Mouse (Mus musculus) limb, embryonic 14.5 days (tissue): ENCODE measurements around the gene Tec. TPM values are rescaled to one million over a fixed set of nuclear protein-coding genes. Genes with fewer than 3 reads are reported as not detected.
A peak's percentile ranks its signal among the peaks of the same experiment; 100 is the strongest.

ENCODE experiments used
- ATAC-seq: fragments of 200-750 bp; cut with Nextera tagmentation; 2 replicates; pipeline ENCODE4 v1.8.0; 2017; ENCODE audit warnings: low read depth, moderate number of reproducible peaks, moderate TSS enrichment; ENCODE audit not compliant: low FRiP score
- DNase-seq: peaks from one replicate; pipeline ENCODE4 v3.0.0-alpha.2; 2015; ENCODE audit warnings: low spot score
- H3K27ac ChIP-seq: fragments of 300-500 bp; sonication (generic); replicated peaks from 2 replicates; pipeline ENCODE4 v1.5.1; 2014; ENCODE audit warnings: low read depth, mild to moderate bottlenecking, low read length, moderate library complexity, mixed read lengths
- H3K27me3 ChIP-seq: fragments of 300-500 bp; sonication (generic); 2 replicates; pipeline ENCODE4 v1.6.1; 2014; ENCODE audit warnings: low read length, mixed read lengths; ENCODE audit not compliant: control insufficient read depth, insufficient read depth
- H3K36me3 ChIP-seq: fragments of 300-500 bp; sonication (generic); 2 replicates; pipeline ENCODE4 v1.6.1; 2014; ENCODE audit warnings: mild to moderate bottlenecking, low read length, moderate library complexity, mixed read lengths; ENCODE audit not compliant: control insufficient read depth, insufficient read depth
- H3K4me1 ChIP-seq: fragments of 300-500 bp; sonication (generic); 2 replicates; pipeline ENCODE4 v1.6.1; 2014; ENCODE audit warnings: antibody characterized with exemption, low read length, mixed read lengths; ENCODE audit not compliant: control insufficient read depth, insufficient read depth
- H3K4me2 ChIP-seq: fragments of 300-500 bp; sonication (generic); replicated peaks from 2 replicates; pipeline ENCODE4 v1.6.1; 2014; ENCODE audit warnings: low read depth, mild to moderate bottlenecking, low read length, moderate library complexity; ENCODE audit not compliant: severe bottlenecking
- H3K4me3 ChIP-seq: fragments of 300-500 bp; sonication (generic); replicated peaks from 2 replicates; pipeline ENCODE4 v1.5.1; 2014; ENCODE audit warnings: low read length
- H3K9ac ChIP-seq: fragments of 300-500 bp; sonication (generic); 2 replicates; pipeline ENCODE4 v1.6.1; 2014; ENCODE audit warnings: mild to moderate bottlenecking, low read depth, low read length, moderate library complexity; ENCODE audit not compliant: severe bottlenecking
- H3K9me3 ChIP-seq: fragments of 300-500 bp; sonication (generic); 2 replicates; pipeline ENCODE4 v1.6.1; 2016; ENCODE audit warnings: low read length; ENCODE audit not compliant: control insufficient read depth
- POLR2A ChIP-seq: fragments of 200-500 bp; IDR thresholded peaks from 2 replicates; pipeline ENCODE4 v1.8.0; 2012; ENCODE audit warnings: inconsistent platforms, mild to moderate bottlenecking, moderate library complexity, borderline replicate concordance; ENCODE audit not compliant: insufficient read depth, insufficient read length; ENCODE audit errors: extremely low read depth
- WGBS: fragments of 180-500 bp; shearing (Covaris S2); extraction: QIAGEN DNeasy Blood & Tissue Kit; methylation state at CpG from one replicate; pipeline ENCODE4 v1.1.7; 2014; 5-methylcytosine and 5-hydroxymethylcytosine counted together
- polyA plus RNA-seq, 2 experiments: library from polyadenylated mRNA; depleted of rRNA in 1 of 2; stranded (reverse) in 1 of 2; unstranded in 1 of 2; fragments of >200 nt; fragmentation: Nextera tagmentation in 1 of 2; extraction: Ambion mirVana in 1 of 2; gene quantifications; 2 replicates each; pipeline versions ENCODE4 v1.2.1 to v1.2.3; 2012 to 2014

The Tec gene
- polyA plus RNA-seq, 2 experiments = 5.9 to 7.9 TPM

- H3K9ac ChIP-seq = no peak overlapping the region
- no peak overlapping the region for H3K27ac ChIP-seq
- no peaks in the 10 kb centered on the region for H3K9me3 ChIP-seq
- H3K27me3 ChIP-seq = no peaks in the 10 kb centered on the region
- TF ChIP-seq POLR2A = no peak
- no peaks in the 10 kb centered on the region for H3K4me1 ChIP-seq
- no peak overlapping the region for H3K4me3 ChIP-seq
- H3K36me3 ChIP-seq = no peaks in the 10 kb centered on the region
- DNase-seq = no peak
- 82% methylated on average over 2 of the region's 2 CpGs for WGBS
- ATAC-seq = no peak
- H3K4me2 ChIP-seq = no peak overlapping the region
Observed at GRCm38 (mm10) chr5:72723429-72723828, 144.9 kb downstream of the Tec start.

- Histone ChIP-seq H3K4me2 (no peak overlapping the region), H3K4me1 (no peaks in the 10 kb centered on the region), H3K9ac (no peak overlapping the region), H3K27ac (no peak overlapping the region), H3K9me3 (no peaks in the 10 kb centered on the region), H3K36me3 (no peaks in the 10 kb centered on the region), H3K4me3 (no peak overlapping the region), H3K27me3 (no peaks in the 10 kb centered on the region)
- TF ChIP-seq POLR2A = no peak
- ATAC-seq = no peak
- DNase-seq = no peak
- 43% methylated on average over 7 of the region's 7 CpGs for WGBS
Observed at GRCm38 (mm10) chr5:72720587-72720986, 147.7 kb downstream of the Tec start.

GRCm38 (mm10) chr5:72710572-72711278, 157.6 kb downstream of the Tec start:
- no peak overlapping the region for H3K9ac ChIP-seq
- H3K4me3 ChIP-seq = no peak overlapping the region
- H3K36me3 ChIP-seq = no peaks in the 10 kb centered on the region
- H3K4me1 ChIP-seq = 0 out of 2 replicates have a peak, but pooled peaks cover 7% of the 10 kb centered on the region
- DNase-seq (peak; percentile 71), ATAC-seq (no peak)
- no peaks in the 10 kb centered on the region for H3K9me3 ChIP-seq
- H3K27ac ChIP-seq = no peak overlapping the region
- no peak overlapping the region for H3K4me2 ChIP-seq
- TF ChIP-seq POLR2A = no peak
- H3K27me3 ChIP-seq = no peaks in the 10 kb centered on the region
- 27% methylated on average over 4 of the region's 4 CpGs for WGBS

GRCm38 (mm10) chr5:72709976-72710375, 158.3 kb downstream of the Tec start:
- Histone ChIP-seq H3K27ac (no peak overlapping the region), H3K4me2 (no peak overlapping the region), H3K9ac (no peak overlapping the region), H3K9me3 (no peaks in the 10 kb centered on the region), H3K27me3 (no peaks in the 10 kb centered on the region), H3K4me1 (0 out of 2 replicates have a peak, but pooled peaks cover 7% of the 10 kb centered on the region), H3K36me3 (no peaks in the 10 kb centered on the region), H3K4me3 (no peak overlapping the region)
- TF ChIP-seq POLR2A = no peak
- 94% methylated on average over 9 of the region's 9 CpGs for WGBS
- ATAC-seq = no peak
- no peak for DNase-seq

- Histone ChIP-seq H3K9ac (no peak overlapping the region), H3K4me3 (no peak overlapping the region), H3K4me1 (0 out of 2 replicates have a peak, but pooled peaks cover 7% of the 10 kb centered on the region), H3K4me2 (no peak overlapping the region), H3K36me3 (no peaks in the 10 kb centered on the region), H3K27ac (no peak overlapping the region), H3K9me3 (no peaks in the 10 kb centered on the region), H3K27me3 (no peaks in the 10 kb centered on the region)
- TF ChIP-seq POLR2A = no peak
- 66% methylated on average over 13 of the region's 13 CpGs for WGBS
- DNase-seq = no peak
- ATAC-seq = no peak
Observed at GRCm38 (mm10) chr5:72709451-72709850, 158.8 kb downstream of the Tec start.
